Mouse (Mus musculus) mature B cell (primary cell): ENCODE results near the gene Zfp629.

ENCODE experiments used
- in situ Hi-C: fragments of 300-500 bp; cut with MboI; formaldehyde crosslinking; loops from 2 replicates; pipeline ENCODE4 v1.14.3; 2019

Zfp629 gene

DNA sequence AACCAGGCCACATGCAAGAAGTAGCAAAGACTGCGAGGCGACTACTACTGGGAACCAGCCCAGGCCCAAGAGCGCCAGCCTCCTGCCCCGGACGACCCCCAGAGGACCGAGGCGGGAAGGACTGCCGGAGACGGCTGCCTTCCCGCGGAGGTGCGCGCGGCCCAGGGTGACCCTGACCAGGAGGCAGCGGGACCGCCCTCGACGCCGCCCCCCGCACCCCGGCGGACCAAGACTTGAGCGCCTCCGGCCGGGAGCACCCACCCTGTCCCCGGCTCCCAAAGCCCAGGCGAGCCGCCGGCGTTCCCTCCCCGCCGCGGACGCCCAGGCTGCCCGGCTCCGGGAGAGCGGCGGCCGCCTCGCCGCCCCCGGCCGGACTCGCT, 1.1 kb downstream of the Zfp629 start:
- in situ Hi-C loops = no loop called here

DNA sequence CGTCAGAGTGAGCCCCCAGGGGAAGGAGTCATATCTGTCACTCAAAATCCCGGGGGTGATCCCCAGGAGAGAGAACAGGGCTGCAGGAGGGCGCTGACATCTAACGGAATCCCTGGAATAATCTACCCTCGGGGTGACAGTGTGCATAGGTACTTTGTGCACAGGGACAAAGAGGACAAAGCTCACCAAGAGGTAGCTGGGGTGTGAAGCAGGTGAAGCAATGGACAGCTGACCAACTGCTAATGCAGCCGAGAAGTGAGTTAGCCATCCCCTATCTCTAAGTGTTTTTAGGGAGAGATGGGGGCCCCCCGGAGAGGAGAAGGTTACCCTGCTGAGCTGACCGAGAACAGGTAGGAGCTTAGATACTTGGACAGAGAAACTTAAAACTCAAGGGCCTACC, 1.5 kb downstream of the Zfp629 start:
- in situ Hi-C loops = no loop called here

DNA sequence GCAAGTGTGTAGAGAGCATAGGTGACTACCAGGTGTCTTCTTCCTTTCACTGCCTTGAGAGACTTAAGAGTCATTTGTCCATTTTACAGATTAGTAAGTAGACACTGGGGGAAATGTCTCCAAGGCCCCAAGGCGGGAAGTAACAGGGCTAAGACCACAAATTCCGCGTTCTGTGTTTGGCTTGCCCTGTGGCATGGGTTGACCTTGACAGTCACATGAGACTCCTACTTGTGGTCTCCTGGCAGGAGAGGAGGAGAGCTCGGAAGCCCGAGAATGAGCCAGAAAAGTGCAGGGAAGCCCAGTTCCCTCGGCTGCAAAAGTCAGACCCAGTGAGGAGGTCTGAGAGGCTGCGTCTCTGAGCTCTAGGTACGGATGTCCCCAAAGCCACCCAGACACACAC, 2.1 kb downstream of the Zfp629 start:
- in situ Hi-C loops = no loop called here

DNA sequence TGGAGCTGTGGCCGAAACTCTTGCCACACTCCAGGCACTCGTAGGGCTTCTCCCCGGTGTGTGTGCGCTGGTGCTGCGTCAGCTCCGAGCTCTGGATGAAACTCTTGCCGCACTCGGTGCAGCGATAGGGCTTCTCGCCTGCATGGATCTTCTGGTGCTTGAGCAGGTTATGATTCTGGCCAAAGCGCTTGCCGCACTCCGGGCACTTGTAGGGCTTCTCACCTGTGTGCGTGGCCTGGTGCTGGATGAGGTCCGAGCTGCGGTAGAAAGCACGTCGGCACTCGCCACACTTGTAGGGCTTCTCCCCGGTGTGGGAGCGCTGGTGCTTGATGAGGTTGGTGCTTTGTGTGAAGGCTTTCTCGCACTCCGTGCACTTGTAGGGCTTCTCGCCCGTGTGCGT, 4.0 kb downstream of the Zfp629 start:
- in situ Hi-C loops = no loop called here

DNA sequence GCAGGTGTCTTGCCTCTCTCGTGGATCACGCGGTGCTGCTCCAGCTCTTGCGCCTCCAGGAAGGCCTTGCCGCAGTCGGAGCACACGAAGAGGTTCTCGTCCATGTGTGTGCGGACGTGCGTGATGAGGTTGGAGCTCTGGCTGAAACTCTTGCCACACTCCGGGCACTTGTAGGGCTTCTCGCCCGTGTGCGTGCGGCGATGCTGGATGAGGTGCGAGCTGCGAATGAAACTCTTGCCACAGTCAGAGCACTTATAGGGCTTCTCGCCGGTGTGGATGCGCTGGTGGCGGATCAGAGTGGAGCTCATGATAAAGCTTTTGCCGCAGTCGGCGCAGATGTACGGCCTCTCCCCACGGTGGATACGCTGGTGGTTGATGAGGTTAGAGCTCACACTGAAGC, 4.6 kb downstream of the Zfp629 start:
- in situ Hi-C loops = no loop called here

DNA sequence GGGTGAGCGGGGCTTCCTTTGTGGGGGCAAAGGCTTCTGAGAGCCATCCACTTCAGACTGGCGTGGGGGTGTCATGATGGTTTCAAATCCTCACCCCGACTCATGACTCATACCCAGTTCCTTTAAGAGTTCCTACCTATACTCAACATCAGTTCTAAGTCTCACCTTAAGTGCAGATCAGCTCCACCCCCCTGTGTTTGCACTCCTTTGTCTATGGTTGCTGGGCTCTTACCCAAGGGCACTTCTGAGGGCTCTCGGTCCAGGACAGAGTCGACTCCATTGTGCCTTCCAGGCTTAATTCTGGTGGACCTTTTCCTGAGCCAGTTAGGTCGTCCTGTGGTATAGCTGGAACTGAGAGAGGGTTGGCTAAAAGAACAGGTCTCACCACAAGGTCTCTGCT, 8.4 kb downstream of the Zfp629 start:
- in situ Hi-C loops = no loop called here

DNA sequence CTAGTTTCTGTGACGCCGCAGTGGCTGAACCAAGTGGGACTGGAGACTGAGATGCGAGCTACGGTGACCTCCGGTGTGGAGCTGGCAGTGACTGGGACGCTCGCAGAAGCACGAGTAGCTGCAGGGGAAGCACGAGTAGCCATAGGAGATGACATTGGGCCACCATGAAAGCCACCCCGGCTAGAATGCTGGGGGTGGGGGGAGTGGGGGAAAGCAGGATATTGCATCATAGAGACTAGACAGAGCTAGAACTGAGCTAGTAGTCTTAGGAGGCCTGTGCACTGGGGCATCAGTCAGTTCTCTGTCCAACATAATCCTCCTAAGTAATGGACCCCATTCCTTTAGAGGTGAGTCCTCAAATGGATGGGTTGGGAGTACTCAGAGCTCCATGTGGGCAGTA, 11.3 kb downstream of the Zfp629 start:
- in situ Hi-C loops = no loop called here

DNA sequence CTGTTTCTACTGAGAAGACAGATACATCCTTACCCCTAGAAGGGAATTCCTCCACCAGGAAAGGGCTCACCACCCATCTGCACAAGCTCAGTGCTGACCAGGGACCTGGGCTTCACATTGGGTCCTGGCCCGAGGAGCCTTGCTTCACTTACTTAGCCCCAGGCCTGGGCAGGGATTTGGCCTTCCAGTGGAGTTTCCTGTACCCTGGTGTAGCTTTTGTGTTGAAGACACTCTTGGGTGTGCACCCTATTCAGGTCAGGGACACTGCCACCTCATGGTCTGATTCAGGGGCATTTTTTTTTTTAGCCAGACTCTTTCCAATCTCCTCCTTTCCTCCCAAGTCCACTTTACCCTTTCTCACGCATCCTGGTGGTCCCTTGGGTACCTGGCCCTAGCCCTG, 12.7 kb downstream of the Zfp629 start:
- in situ Hi-C loops = no loop called here

DNA sequence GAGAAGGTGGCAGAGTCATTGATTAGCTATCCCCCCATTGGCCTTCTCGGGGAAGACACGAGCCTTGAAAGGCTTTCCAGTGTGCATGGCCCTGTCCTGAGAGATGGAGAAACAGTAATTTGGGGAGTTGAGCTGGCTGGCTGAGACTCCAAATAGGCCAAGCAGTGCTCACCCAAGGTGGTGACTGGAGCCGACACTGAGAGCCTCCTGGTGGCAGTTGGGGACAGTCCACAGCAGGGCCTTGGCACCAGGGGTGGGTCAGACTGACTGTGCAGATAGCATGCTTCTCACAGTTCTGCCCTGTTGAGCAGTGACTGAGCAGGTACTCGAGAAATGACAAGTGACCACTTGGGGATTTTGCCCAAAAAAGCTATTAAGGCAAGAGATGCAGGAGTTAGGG, 13.9 kb downstream of the Zfp629 start:
- in situ Hi-C loops = no loop called here

DNA sequence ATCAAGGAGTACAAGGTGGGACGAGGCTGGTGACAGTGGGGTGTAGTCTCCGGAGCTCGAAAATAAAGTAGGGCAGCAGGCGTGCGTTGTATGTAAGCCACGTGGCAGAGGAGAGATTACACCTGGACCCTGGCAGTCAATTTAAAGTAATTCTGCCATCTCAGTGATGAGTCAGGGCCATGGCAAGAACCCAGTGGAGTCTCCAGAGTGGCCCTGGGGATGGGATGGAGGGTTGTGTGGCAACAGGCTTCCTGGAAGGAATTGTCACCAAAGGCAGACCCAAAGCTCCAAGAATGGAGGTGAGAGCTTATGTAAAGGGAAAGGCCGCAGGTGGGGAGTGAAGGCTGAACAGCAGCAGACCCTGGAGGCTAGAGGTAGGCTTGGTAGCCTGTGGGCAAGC, 15.0 kb downstream of the Zfp629 start:
- in situ Hi-C loops = no loop called here

DNA sequence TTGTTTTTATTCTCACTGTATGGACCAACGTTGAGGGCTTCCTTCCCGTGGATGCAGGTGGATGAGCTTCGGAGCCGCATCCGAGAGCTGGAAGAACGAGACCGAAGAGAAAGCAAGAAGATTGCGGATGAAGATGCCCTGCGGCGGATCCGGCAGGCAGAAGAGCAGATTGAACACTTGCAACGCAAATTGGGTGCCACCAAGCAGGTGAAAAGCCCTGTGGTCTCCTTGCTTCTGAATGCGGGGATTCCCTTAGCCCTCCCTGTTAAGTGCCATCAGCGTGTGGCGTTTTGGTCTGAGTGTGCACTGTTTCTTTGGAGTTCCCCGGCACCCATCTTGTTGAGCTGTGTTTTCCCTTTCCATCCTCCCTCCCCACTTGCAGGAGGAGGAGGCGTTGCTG, 18.9 kb downstream of the Zfp629 start:
- in situ Hi-C loops = no loop called here

DNA sequence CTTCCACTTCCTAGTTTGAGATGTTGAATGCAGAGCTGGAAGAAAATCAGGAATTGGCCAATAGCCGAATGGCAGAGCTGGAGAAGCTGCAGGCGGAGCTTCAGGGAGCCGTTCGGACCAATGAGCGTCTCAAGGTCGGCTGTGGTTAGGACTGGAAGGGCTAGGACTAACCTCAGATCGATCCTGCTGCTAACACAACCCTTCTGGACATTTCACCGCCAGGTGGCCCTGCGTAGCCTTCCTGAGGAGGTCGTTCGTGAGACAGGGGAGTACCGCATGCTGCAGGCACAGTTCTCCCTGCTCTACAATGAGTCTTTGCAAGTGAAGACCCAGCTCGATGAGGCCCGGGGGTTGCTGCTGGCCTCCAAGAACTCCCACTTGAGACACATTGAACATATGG, 23.0 kb downstream of the Zfp629 start:
- in situ Hi-C loops = no loop called here

DNA sequence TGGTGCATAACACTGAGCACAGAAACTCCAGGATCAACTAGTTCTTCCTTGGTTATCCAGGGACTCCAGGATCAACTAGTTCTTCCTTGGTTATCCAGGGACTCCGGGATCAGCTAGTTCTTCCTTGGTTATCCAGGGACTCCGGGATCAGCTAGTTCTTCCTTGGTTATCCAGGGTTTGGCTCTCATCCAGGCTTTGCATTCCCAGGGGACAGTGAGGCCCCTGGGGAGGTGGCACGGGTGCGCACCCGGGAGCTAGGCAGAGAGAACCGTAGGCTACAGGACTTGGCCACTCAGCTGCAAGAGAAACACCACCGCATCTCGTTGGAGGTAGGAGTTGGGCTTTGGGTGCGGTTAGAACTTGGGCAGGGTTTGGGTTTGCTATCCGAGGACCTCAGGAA, 24.5 kb downstream of the Zfp629 start:
- in situ Hi-C loops = no loop called here

DNA sequence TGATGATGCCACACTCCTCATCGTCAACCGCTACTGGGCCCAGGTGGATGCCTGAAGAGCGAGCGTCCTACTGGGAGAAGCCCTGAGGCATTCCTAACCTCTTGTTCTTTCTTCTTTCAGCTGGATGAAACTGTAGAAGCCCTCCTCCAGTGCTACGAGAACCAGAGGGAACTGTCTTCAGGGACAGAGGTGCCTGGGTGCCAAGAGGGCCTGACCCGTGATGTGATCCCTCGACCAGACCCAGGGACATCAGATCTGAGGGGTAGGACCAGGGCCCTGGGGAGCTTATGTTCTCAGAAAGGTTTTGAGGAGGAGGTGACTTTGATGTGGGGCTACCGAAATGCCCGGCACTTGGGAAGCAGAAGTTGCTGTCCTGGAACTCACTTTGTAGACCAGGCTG, 26.0 kb downstream of the Zfp629 start:
- in situ Hi-C loops = no loop called here

DNA sequence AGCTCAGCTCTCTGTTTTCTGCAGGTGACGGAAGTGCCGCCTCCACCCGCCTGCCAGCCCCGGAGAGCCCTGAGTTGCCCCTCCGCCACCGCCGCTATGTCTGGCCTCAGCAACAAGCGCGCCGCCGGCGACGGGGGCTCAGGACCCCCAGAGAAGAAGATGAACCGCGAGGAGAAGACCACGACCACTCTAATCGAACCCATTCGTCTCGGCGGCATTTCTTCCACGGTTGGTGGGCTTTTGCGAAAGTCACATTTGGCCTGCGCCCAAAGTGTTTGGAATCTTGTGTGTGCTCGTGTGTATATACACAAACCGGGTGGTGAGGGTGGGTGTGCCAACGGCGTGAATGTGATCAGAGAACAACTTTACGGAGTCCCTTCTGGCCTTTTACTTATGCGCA, 26.7 kb downstream of the Zfp629 start:
- in situ Hi-C loops = no loop called here

DNA sequence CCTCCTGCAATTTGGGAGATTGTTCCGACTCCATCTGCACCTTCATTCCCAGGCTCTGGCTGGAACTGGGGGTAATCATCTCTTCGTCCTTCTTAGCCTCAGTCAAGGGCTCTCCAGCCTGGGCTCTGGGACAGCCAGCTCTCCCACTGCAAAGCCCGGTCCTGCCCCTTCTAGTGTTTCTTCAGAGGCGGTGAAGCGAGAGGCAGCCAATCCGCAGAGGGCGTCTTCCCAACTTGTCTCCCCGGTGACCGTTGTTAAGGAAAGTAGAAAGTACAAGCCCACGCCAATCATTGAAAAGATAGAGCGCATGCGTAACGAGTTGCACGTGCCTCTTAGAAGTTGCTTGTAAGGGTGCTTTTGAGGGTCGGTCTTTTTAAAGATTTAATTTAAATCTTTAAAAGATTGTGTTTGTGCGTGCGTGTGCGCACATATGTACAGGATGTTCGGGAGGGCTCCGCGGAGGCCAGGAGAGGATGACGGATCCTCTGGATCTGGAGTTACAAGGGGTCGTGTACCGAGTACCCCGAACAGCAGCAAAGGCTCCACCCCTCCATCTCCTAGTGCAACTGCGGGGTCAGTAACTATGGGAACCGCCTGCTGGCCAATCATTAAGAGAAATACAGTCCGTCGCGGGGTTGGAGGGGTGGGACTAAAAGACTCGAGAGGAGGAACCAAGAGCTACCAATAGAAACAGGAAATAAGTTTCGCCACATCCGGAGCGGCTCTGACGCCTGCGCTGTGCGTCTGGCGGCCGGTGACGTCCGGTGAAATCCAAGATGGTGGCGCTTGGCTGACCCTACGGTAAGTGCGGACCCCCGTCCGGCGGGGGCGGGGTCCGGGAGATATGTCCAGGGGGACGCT, 27.4 kb downstream of the Zfp629 start, which contains the start of the genes Ccdc189 and Rnf40:
Gene Ccdc189, minus strand, starts transcription at position 585 of the 861 bp plus-strand sequence.
Gene Rnf40, plus strand, starts transcription at position 757 of the 861 bp plus-strand sequence.
- in situ Hi-C loops = no loop called here

DNA sequence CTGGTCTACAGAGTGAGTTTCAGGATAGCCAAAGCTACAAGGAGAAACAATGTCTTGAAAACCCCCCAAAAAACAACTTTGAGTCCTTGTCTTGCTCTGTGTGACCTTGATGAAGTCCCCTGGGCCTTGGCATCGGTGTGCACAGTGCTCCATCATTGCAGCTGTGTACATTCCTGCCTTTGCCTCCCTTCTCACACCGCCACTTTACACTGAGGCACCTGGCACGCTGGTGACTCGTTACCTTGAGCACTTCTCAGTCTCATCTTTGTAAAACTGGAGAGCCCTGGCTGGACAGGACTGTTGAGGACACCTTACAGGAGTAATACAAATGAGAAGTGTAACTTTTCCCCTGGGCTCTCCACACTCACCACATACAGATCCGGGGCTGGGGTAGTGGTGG, 28.4 kb downstream of the Zfp629 start:
- in situ Hi-C loops = no loop called here

DNA sequence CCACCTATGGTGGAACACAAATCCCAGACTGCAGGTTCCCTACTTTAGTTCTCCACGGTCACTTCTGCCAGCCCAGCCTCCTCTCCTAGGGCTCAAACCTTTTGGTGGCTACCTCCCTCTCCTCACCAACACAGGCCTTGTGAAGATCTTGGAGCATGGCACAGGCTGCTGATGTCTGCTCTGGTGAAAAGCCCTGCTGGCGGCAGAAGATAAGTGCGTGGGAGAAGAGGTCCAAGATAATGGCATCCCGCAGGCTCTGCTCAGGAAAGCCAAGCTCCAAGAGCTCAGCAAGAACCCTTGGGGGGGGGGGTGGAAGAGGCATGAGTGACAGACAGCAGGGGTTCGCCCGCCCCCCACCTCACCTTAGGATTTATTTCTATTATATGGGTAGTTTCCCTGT, 29.4 kb downstream of the Zfp629 start:
- in situ Hi-C loops = no loop called here

DNA sequence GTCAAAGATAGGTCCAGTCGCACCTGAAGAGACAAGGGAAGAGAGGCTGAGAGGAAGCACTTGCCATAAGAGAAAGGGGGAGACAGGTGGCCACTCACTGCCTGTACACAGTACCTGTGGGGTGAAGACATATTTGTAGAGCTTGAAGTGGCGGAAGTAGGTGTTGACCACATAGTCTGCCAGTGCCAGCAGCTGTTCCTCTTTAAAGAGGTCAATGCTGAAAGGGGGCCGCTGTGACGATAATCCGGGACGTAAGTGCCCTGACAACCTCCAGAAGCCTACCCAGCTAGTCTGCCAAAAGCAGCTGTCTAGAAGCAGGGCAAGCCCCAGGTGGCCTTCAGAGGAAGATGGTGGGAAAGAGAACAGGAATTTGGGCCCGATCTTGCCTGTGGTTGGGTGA, 30.6 kb downstream of the Zfp629 start:
- in situ Hi-C loops = no loop called here

DNA sequence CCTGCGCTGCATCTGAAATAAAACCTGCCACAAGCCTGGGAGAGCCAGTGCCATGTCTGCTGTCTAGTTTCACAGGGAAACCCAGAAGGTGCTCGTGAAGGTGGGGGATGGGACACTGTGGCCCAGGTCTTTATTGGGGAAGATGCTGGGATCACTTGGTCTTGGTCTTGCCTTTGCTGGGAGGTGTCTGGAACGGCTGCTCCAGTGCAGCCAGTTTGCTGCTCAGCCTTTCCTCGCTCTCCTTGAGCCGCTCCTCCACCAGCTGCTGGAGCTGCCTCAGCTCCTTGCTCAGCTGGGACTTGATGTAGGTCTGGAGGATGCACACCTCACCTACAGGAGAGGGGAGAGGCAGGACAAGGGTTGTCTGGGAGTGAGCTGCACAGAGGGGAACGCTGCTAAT, 32.3 kb downstream of the Zfp629 start:
- in situ Hi-C loops = no loop called here

DNA sequence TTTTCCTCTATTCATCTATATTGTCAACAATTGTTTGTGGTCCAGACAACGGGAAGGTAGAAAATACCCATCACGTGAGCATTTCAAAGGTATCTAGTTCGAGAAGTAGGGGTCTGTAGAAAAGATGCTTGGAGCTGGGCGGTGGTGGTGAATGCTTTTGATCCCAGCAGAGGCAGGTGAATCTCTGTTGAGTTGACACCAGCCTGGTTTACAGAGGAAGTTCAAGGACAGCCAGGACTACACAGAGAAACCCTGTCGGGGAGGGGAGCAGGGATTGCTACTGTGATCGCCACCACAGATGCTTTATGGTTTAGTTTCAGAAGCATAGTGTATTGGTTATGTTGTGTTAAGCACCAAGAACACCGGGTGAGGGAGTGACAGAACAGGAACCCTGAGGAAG, 41.5 kb downstream of the Zfp629 start:
- in situ Hi-C loops = no loop called here

DNA sequence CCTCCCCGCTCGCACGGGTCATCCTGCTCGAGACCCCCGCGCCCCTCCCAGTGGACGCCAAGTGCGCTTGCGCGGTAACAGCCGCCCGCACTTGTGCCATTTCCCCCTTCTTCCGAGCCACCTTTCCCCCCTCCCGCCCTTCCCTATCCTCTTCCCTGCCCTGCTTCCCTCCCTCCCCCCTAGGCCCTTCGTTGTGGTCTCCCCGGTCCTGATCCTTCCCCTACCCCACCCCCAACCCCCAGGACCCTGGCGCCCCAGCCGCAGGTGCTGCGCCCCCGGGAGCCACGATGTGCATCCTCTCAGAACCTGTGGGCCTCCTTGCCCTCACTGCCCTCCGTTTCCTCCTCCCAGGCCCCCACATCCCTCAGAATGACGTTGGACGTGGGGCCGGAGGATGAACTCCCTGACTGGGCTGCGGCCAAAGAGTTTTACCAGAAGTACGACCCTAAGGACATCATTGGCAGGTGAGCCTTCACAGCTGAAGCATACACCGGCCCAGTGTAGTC, 42.0 kb downstream of the Zfp629 start:
- in situ Hi-C loops = no loop called here

DNA sequence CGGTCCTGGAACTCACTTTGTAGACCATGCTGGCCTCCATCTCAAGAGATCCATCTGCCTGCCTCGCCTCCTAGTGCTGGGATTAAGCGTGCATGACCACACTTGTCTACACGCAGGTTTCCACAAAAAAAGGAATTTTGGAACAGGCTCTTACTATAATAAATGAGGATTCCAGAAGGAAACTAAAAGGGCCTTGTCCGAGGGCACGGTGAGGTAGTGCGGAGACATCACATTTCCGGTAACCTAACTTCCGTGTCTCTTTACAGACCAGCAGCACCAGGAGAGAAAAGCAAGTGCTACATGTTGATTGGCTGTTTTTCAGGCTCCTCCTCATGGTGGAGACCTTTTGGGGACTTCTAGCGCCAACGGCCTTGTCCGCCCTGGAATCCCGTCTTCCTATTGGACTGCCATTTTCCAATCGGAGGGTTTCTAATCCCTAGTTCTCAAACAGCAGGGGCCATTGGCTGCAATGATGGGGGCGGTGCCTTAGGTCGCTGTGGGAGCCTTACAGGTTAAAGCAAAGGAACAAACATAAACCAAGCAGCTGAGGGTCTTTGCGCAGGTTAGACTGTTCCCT, 42.6 kb downstream of the Zfp629 start, which contains the start of gene Phkg2:
Gene Phkg2, plus strand, starts transcription at position 446 of the 577 bp plus-strand sequence.
- in situ Hi-C loops = no loop called here
